Mouse (Mus musculus) spleen, postnatal 10 days (tissue): Measurements from ENCODE around the gene Fsd2.

Experiments used
- DNase-seq, 2 experiments: peaks; one replicate each; pipeline ENCODE4 v3.0.0; 2021 to 2022; ENCODE audit warnings: low spot score in 2 of 2

Gene Fsd2

DNA sequence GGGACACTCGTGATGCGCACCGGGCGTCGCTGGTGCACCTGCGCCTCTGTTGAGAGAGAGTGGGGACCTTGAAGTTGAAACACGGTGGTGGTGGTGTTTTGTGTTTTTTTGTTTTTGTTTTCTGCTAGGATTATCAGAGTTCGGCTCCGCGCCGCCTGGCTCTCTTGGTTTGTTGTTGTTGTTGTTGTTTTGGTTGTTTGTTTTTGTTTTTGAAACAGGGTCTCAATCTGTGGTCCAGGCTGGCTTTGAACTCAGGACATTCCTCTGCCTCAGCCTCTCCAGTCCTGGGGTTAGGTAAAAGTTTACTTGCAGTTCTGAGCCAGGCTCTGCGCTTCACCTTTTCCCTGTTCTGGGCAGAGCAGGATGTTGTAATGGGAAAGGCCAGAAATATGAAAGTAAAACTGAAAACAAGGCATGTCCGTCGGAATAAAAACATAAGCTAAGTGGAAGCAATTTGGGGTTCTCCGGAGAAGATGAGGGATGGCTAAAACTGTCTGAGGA, 5.2 kb upstream of the Fsd2 start:
- DNase-seq, result peak in 1 of 2 experiments; percentile 17

DNA sequence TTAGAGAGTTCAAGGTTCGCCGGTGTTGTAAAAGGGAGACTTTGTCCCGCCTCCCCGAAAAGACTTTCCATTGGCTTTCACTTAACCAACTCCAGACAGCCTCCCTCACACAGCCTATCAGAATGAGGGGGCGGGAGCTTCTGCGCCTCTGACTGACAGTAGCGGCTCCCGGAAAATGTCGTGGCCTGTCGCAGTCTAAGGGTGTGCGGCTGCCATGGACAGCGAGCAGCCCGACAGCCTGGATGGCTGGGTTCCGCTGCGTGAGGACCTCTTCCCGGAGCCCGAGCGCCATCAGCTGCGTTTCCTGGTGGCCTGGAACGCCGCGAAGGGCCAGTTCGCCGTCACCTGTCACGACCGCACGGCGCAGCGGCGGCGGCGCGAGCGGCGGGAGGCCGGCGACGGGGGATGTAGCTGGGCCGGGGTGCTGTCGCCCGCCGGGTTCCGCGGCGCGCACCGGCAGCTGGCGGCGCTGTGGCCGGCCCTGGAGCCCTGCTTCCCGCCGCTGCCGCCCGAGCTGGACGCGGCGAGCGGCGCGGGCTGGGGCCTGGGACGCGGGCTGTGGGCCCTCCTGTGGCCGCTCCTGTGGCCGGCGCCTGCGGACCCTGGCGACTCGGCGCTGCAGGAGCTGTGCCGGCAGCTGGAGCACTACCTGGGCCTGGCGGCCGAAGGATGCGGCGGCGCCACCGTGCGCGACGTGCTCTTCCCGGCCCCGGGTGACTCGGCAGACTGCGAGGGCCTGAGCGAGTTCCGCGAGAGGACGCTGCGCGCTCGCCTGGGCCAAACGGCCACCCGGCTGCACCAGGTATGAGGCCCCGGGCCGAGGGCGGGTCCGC, 4.6 kb upstream of the Fsd2 start, which contains the start of gene Whamm:
Whamm (plus strand) TSS at position 159 of the 833 bp plus-strand sequence.
- peak; percentile 92 to 94 for DNase-seq

DNA sequence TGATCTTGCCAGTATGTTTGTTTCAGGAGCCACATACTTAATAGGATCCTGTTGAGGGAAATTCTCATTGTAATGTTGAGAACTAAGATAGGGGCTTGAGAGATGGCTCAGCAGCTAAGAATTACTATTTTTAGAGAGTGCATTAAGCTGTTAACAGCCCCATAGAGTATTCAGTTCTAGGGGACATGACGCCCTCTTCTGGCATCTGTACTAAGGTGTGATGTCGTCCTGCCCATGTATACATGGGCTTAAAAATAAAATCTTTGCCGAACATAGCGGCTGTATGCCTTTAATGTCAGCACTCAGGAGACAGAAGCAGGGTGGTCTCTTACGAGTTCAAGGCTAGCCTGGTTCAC, 4.0 kb upstream of the Fsd2 start:
- DNase-seq, result no peak

DNA sequence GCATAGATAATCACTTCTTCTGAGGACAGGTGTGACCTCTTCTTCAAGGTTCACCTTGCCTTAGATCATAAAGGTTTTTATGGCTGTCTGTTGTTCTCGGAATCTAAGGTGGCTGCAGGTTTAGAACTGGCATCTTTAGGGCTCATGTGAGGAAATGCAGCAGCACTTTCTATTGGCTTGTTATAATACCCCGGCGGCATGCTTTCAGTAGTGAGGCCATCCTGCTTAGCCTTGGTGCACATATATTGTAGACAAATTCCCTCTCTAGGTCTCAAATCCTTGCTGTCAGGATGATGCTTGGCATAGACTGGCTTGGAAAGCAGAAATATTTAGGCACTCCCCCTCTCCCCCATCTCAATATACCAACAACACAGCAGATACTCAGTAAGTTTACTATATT, 3.5 kb upstream of the Fsd2 start:
- DNase-seq, result no peak

DNA sequence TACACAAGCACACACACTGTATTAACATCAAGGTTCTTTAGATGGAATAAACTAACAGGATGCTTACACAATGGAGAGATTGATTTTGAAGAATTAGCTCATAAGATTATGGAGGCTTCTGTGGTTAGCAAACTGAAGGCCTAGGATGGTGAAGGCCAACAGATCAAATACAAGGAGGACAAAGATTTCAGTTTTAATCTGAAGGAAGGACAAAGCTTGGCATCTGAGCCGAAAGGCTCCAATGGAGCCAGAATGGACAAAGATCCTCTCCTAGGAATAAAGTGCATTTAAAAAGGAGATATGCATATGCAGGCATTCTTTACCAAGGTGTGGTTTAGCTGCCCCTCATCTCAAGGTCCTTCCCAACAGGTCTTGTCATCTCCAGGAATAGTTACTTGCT, 3.1 kb upstream of the Fsd2 start:
- no peak for DNase-seq

DNA sequence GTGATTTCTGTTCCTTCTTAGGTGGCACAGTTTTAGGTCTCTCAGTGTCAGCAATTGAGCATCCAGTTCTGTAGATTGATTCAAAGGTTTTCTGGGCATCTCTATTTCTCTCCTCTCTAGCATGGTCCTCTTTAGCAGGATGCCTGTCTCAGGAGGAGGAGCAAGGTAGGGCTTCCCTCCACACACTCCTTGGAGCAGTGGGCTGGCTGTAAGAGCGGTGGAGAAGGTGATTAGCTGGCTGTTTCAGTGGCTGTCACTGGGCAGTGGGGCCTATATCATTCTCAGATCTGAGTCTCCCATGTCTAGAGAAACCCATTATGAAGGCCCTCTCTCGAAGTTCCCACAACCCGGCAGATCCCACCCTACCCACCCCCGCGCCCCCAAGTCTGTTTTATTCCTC, 652 bp upstream of the Fsd2 start:
- no peak for DNase-seq

DNA sequence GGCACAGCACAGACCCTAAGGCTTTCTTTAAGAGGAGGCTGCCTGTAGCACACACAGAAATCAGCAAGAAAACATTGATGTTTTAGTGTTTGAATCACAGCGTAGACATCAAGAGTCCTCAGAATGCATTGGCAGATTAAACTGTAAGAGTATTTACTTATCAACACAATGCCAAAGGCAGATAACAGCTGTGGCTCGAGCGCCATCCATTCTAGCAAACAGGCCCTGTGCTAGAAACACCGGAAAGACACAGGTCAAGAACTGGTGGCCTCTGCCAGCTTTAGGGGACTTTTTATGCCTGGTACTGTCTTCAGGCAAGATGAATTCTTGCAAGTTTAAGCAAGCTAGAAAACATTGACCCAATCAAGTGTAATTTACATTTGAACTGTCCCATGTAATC, 412 bp downstream of the Fsd2 start:
- no peak for DNase-seq

DNA sequence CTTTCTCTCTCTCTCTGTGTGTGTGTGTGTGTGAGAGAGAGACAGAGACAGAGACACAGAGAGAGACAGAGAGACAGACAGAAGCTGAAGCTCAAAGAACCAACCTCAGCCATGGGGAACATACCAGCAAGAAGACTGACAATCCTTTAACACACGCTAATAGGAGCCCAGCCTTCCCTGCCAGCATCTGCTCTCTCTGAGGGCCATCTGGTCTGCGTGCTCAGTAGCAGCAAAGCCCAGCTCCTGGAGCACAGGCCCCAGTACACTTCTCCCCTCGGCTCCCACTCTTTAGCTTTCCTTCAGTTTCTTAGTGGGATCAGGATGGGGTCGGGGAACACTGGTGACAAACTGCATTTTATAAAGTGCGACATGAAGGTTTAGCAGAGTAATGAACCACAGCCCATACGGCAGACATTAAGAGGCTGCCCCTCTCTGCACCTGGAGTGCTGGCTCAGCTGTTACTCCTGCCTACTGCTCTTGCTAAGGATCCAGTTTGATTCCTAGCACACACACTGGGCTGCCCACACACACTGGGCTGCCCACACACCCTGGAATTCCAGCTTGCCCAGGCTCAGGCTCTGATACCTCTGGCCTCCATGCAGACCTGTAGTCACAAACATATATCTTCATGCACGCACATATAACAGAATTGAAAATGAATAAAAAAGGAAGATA, 1.2 kb downstream of the Fsd2 start:
- no peak for DNase-seq

DNA sequence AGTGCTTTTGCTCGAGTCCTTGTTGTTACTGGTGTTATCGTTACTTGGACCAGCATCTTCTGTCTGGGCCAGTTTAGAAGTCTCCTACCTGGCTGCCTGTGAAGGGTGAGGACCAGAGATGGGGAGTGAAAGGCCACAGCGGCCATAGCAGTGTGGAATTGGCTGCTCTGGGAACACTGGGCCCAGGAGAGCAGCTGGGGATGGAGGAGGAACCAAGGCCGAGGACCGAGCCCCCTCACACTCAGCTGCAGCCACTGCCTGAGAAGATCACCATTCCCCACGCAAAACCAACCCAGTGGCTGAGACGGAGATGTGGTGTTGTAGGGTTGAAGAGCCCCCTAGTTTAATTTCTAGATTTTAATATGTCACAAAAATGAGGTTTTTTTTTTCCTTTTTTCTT, 2.0 kb downstream of the Fsd2 start:
- no peak for DNase-seq

DNA sequence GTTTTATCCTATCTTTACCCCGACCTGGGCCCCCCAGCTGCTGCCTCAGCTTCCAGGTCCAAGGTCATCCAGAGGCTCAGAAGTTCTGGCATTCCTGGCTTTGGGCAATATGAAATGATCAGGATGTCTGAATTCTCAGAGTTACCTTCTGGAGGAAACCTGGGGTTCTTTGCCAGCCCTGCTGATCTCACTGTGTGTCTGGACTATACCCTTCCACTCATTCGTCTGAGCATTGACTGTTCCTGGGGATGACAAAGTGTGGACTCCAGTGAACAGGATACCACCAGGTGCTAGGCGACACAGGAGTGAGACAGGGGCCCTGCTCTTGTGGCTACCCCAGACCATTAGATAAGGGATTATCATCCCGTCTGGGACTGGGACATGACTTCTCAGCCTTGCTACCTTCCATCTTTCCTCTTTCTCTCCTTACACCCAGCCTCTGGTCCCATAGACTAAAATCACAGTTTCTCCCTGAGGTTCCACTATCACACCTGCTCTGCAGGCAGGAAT, 3.2 kb downstream of the Fsd2 start:
- DNase-seq, result no peak

DNA sequence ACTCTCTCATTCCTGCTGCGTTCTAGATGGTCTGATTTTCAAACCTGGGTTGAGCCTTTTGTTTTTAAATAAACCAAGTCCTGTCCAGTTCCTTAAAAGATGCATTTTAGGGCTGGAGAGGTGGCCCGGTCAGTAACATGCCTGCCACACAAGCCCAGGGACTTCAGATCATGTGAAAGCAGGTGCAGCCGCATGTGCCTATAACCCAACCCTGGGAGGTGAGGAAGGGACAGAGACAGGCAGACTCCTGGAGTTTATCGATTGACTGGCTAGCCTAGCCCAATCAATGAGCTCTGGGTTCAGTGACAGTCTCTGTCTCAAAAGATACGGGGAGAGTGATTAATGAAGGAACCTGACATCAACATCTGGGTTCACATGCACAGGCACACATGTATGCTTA, 5.5 kb downstream of the Fsd2 start:
- DNase-seq, result no peak

DNA sequence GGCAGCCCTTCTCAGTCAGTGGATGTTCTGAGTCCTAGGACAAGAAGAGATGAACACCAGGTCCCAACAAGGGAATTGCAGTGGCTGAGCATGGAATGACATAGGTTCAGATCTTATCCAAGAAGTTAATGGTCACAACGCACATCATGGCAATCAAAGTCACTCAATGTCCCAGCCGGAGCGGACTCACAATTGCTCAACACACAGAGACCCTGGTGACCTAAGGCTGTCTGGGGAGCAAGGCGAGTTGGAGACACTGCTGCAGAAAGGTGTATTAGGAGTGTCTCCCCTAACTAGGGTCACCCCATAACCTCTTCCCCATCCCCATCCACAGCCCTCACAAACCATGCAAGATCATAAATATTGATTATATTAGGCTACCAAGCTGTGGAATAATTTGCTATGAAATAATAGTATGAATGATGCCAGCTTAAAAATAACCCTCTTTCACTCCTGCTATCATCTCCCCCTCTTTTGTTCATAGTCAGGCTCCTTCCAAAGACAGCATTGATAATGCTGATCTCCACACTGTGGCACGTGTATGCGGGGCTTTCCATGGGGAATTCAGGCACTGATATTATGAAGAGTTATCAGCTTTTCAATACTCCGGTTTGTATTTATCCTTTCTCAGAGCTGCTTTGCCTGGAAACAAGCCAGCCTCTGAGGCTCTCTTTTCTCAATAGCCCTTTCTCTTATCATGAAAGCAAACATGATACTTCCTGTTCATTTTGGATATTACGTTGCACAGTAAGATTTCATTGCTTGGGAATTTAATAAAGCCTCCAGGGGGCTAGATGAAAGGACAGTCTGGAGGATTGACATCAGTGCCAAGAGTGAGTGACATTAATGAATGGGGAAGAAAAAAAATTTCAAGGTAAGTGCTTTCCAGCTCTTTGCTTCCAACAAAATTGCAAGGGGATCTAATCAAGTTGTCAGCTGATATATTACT, 6.4 kb downstream of the Fsd2 start:
- no peak for DNase-seq

DNA sequence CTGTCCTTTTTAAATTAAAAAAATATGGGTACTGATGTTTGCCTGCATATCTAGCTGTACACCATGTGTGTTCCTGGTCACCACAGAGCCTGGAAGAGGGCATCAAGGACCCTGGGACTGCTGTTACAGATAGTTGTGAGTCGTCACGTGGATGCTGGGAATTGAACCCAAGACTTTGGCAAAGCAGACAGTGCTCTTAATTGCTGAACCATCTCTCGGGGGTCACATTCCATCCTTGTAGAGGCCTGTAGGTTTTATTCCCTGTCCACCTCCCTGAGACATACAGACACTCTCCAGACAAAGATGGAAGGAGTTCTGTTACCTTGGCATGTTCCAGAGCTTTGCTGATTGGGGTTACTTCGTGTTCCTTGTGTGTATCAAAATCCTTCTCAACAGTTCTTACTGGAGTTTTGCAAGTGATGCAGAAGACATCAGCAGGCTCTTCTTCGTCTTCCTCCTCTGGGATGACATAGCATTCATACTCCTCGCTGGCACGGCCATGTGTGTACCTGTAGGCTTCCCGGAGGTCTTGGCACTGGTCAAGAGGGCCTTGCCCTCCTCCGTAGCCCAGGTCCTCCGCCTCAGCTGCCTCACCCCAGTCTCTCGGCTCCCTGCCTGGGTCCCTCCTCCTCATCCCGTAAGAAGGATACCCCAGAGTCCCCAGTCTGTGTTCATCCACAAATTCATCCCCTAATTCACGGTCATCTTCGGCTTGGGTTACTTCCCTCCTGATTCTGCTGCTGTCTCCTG, 7.3 kb downstream of the Fsd2 start:
- no peak for DNase-seq

DNA sequence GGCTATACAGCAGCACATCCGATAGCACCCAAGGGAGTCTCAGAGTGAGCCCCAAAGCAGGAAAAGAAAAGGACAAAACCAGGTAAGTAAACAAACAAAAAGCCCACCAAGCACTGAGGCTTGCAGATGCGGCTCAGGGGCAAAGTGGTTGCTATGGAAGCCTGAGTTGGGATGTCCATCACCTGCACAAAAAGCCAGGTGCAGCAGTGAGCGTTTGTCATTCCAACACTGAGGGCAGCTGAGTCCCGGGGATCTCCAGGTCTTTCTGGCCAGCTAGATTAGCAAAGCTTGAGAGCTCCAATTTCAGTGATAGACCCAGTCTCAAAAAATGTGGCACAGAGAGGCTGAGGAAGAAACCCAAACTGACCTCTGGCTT, 8.8 kb downstream of the Fsd2 start:
- DNase-seq, result no peak

DNA sequence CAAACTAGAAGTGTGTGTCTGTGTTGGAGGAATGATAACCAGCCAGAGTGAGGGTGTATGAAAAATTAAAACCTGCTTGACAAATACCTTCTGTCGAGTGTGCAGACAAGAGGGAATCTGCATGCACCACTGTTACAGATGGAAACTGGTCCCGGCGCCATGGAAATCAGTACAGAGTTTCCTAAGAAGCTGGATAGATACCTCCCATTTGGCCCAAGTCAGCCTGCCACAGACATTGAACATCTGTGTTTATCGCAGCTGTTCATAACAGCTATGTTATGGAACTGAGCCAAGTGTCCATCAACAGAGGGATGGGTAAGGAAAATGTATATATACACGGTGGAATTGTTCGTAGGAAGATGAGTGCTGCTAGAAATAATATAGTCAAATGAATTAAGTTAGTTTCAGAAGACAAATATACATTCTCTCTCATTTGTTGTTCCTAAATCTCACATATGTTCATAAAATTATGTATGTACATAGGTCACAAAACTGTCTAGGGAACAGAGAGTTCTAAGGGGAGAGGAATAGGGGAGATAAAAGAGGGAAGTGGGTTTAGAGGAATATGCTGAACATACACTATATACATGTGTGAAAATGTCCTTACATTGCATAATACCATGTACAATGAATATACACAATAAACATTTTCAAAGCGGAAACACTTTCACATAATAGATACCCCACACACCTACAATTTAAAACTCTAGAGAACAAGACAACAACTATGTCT, 9.3 kb downstream of the Fsd2 start:
- DNase-seq, result no peak

DNA sequence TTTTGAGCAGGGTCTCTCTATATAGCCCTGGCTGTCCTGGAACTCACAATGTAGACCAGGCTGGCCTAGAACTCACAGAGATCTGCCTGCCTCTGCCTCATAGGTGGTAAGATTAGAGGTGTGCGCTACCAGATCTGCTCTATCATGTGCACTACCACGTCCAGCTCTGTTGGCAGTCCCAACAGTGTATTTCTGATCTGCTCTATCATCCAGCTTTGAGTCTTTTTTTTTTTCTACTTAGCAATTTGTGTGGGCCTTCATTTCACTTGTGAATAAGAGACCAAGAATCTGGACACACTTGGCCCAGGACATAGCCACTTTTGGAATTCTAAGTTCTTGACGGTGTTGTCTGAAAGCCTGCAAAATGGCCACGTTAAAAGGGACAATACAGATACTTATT, 9.9 kb downstream of the Fsd2 start:
- DNase-seq, result no peak

DNA sequence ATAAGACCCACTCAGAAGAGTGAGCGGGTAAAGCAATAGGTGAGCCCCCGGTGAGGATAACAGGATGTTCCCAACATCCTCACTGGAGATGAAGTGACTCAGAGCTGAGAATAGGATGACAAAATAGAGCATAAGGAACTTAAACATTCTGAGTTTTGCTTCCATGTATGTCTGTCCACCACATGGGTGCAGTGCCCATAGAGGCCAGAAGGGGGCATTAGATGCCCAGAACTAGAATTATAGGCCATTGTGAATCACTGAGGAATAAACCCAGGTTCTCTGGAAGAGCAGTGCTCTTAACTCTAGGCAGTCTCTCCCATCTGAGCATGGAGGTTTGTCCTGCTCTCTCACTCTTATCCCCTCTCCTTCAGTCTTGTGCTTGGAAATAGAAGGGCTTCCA, 12.4 kb downstream of the Fsd2 start:
- DNase-seq, result peak; percentile 45 to 65

DNA sequence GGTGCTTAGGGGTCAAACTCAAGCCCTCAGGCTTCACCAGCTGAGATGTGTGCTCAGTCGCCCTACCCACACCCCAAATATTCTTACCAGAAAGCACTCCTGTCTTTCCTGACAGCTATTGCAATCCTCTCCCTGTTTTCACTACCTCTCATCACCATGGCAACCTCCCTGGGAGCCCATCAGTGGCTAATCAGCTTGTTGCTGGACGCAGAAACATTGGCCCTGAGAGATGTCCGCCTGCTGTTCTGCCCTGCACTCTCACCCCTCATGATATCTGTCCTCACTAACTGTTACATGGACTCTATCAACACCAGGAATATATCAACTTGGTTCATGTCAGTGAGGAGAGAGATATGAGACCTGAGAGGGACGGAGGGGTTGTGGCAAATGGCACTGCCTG, 13.2 kb downstream of the Fsd2 start:
- no peak for DNase-seq

DNA sequence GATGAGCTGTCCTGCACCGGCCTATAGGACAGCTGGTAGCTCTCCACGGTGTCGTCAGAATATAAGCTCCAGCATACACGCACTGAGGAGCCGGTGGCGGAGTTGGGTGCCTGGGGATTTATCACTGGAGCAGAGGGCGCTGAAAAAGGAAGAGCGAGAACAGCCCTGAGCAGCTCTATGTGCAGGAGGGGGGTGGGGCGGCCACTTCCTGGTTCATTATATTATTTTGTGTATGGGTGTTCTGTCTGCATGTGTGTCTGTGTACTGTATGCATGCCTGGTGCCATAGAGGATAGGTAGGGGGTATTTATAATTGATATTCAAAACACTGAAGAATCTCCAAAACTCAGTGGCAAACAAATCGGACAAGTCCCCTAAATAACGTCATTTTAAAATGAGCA, 17.9 kb downstream of the Fsd2 start:
- DNase-seq, result peak in 1 of 2 experiments; percentile 25

DNA sequence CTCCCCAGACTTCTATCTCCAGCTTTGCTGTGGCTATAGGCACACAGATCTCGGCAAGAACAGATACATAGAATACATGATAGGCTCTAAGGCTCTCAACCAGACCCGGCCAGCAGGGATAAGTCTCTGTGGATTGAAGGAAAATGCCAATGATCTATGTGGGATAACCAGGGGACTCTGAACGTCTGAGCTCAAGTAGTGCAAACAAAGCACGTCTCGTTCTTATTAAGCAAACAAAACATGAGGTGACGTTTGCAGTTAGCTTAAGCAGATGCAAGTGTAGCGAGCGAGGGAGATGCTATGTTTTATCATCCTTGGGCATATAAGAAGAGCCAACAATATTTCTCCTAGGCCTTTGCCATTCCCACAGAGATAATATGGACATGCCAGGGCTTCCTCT, 23.8 kb downstream of the Fsd2 start:
- no peak for DNase-seq
